Mouse (Mus musculus) heart, embryonic 14.5 days (tissue): ENCODE measurements around the gene Fam169b. TPM values are rescaled to one million over a fixed set of nuclear protein-coding genes. Genes with fewer than 3 reads are reported as not detected.

ENCODE experiments used
- ATAC-seq: fragments of 200-750 bp; cut with Nextera tagmentation; 2 replicates; pipeline ENCODE4 v1.8.0; 2017; ENCODE audit warnings: low read depth, moderate TSS enrichment; ENCODE audit not compliant: insufficient number of reproducible peaks, insufficient read depth, low FRiP score
- H3K27ac ChIP-seq, 2 experiments: fragments of 200-500 bp in 1 of 2; fragments of 300-500 bp in 1 of 2; sonication (generic) in 1 of 2; replicated peaks in 1 of 2; 2 replicates each; pipeline ENCODE4 v1.5.1; 2012 to 2014; ENCODE audit warnings: low read depth in 2 of 2, low read length in 2 of 2, control low read depth in 1 of 2, mild to moderate bottlenecking in 1 of 2, mixed read lengths in 1 of 2; ENCODE audit not compliant: control insufficient read depth in 1 of 2, insufficient read depth in 1 of 2
- H3K27me3 ChIP-seq: fragments of 300-500 bp; sonication (generic); 2 replicates; pipeline ENCODE4 v1.6.1; 2014; ENCODE audit warnings: mild to moderate bottlenecking, low read length, control low read depth; ENCODE audit not compliant: control insufficient read depth, insufficient read depth
- H3K36me3 ChIP-seq: fragments of 300-500 bp; sonication (generic); 2 replicates; pipeline ENCODE4 v1.6.1; 2014; ENCODE audit warnings: mild to moderate bottlenecking, control low read depth, low read length, mixed read lengths; ENCODE audit not compliant: control insufficient read depth, insufficient read depth
- H3K4me1 ChIP-seq, 2 experiments: fragments of 200-500 bp in 1 of 2; fragments of 300-500 bp in 1 of 2; sonication (generic) in 1 of 2; 2 replicates each; pipeline ENCODE4 v1.6.1; 2012 to 2014; ENCODE audit warnings: low read length in 2 of 2, control low read depth in 1 of 2, mixed read lengths in 1 of 2; ENCODE audit not compliant: control insufficient read depth in 2 of 2, insufficient read depth in 2 of 2
- H3K4me2 ChIP-seq: fragments of 300-500 bp; sonication (generic); 2 replicates; pipeline ENCODE4 v1.6.1; 2014; ENCODE audit warnings: mild to moderate bottlenecking, low read length
- H3K4me3 ChIP-seq, 2 experiments: fragments of 200-500 bp in 1 of 2; fragments of 300-500 bp in 1 of 2; sonication (generic) in 1 of 2; 2 replicates each; pipeline ENCODE4 v1.5.1; 2012 to 2014; ENCODE audit warnings: low read length in 2 of 2, mild to moderate bottlenecking in 2 of 2, control low read depth in 1 of 2, low read depth in 1 of 2, moderate library complexity in 1 of 2; ENCODE audit not compliant: control insufficient read depth in 1 of 2, insufficient read depth in 1 of 2
- H3K9ac ChIP-seq: fragments of 300-500 bp; sonication (generic); 2 replicates; pipeline ENCODE4 v1.6.1; 2014; ENCODE audit warnings: mild to moderate bottlenecking, low read length
- H3K9me3 ChIP-seq: fragments of 300-500 bp; sonication (generic); 2 replicates; pipeline ENCODE4 v1.6.1; 2016; ENCODE audit warnings: low read length, control low read depth; ENCODE audit not compliant: control insufficient read depth
- WGBS: fragments of 180-500 bp; shearing (Covaris S2); extraction: QIAGEN DNeasy Blood & Tissue Kit; methylation state at CpG from one replicate; pipeline ENCODE4 v1.1.7; 2014; 5-methylcytosine and 5-hydroxymethylcytosine counted together
- polyA plus RNA-seq: library from polyadenylated mRNA; unstranded; fragments of >200 nt; fragmentation: Nextera tagmentation; extraction: Ambion mirVana; gene quantifications from 2 replicates; pipeline ENCODE4 v1.2.1, GENCODE M21; 2014

Gene Fam169b
- polyA plus RNA-seq, 1 experiment from 2014 or later = 0.05 TPM

- 24% methylated on average over 7 of the region's 7 CpGs for WGBS
- ATAC-seq = no peak
- H3K36me3 ChIP-seq = no peaks in the 10 kb centered on the region
- no peak overlapping the region for H3K4me2 ChIP-seq
- H3K9me3 ChIP-seq = 0 out of 2 replicates have a peak, but pooled peaks cover 1% of the 10 kb centered on the region
- H3K27ac ChIP-seq = no peak overlapping the region
- peaks cover 11% of the 10 kb centered on the region; the same call in 1 of the 2 replicates for H3K27me3 ChIP-seq
- no peak overlapping the region for H3K9ac ChIP-seq
- H3K4me1 ChIP-seq = peaks cover 0 to 2% of the 10 kb centered on the region in 2 experiments; a peak in 1 of 4 replicates
- H3K4me3 ChIP-seq = no peak overlapping the region
These were observed 83.8 kb downstream of the Fam169b start for GRCm38 (mm10) chr7:68357407-68357806.

- no peak overlapping the region for H3K4me3 ChIP-seq
These were observed 89.0 kb downstream of the Fam169b start for GRCm38 (mm10) chr7:68362609-68363008.

GRCm38 (mm10) chr7:68365711-68366110, 92.1 kb downstream of the Fam169b start:
- ATAC-seq = no peak
- peaks cover 0 to 7% of the 10 kb centered on the region in 2 experiments; a peak in 1 of 4 replicates for H3K4me1 ChIP-seq
- no peaks in the 10 kb centered on the region for H3K36me3 ChIP-seq
- H3K9ac ChIP-seq = no peak overlapping the region
- no peak overlapping the region for H3K4me3 ChIP-seq
- no peak overlapping the region for H3K4me2 ChIP-seq
- H3K27me3 ChIP-seq = peaks cover 6% of the 10 kb centered on the region
- no peak overlapping the region for H3K27ac ChIP-seq
- H3K9me3 ChIP-seq = 0 out of 2 replicates have a peak, but pooled peaks cover 3% of the 10 kb centered on the region
- WGBS = 57% methylated on average over 9 of the region's 9 CpGs

More at GRCm38 (mm10) chr7:68362609-68363008, 89.0 kb downstream of the Fam169b start:
- no peak overlapping the region for H3K4me2 ChIP-seq
- H3K9ac ChIP-seq = no peak overlapping the region
- no peaks in the 10 kb centered on the region for H3K4me1 ChIP-seq
- no peaks in the 10 kb centered on the region for H3K36me3 ChIP-seq
- ATAC-seq = no peak
- no peak overlapping the region for H3K27ac ChIP-seq
- 0 out of 2 replicates have a peak, but pooled peaks cover 3% of the 10 kb centered on the region for H3K9me3 ChIP-seq
- 72% methylated on average over 7 of the region's 7 CpGs for WGBS
- peaks cover 11% of the 10 kb centered on the region; the same call in 1 of the 2 replicates for H3K27me3 ChIP-seq

GRCm38 (mm10) chr7:68368948-68369347, 95.3 kb downstream of the Fam169b start:
- 78% methylated on average over 12 of the region's 12 CpGs for WGBS
- H3K9me3 ChIP-seq = no peaks in the 10 kb centered on the region
- H3K36me3 ChIP-seq = no peaks in the 10 kb centered on the region
- H3K9ac ChIP-seq = no peak overlapping the region
- peaks cover 0 to 7% of the 10 kb centered on the region in 2 experiments; a peak in 1 of 4 replicates for H3K4me1 ChIP-seq
- H3K27me3 ChIP-seq = peaks cover 35% of the 10 kb centered on the region
- ATAC-seq = no peak
- H3K4me3 ChIP-seq = no peak overlapping the region
- no peak overlapping the region for H3K27ac ChIP-seq
- no peak overlapping the region for H3K4me2 ChIP-seq

- H3K9me3 ChIP-seq = no peaks in the 10 kb centered on the region
- H3K4me1 ChIP-seq = peaks cover 0 to 10% of the 10 kb centered on the region in 2 experiments; a peak in 1 of 4 replicates
- 2% methylated on average over 12 of the region's 13 CpGs for whole genome bisulfite sequencing
- H3K4me3 ChIP-seq = peak overlapping the region; percentile 23 to 28
- H3K27me3 ChIP-seq = peaks cover 35% of the 10 kb centered on the region
- no peaks in the 10 kb centered on the region for H3K36me3 ChIP-seq
- ATAC-seq = no peak
- H3K9ac ChIP-seq = no peak overlapping the region
- no peak overlapping the region for H3K27ac ChIP-seq
- H3K4me2 ChIP-seq = peak overlapping the region; percentile 56
These were observed 96.1 kb downstream of the Fam169b start for GRCm38 (mm10) chr7:68369694-68370093.

DNA sequence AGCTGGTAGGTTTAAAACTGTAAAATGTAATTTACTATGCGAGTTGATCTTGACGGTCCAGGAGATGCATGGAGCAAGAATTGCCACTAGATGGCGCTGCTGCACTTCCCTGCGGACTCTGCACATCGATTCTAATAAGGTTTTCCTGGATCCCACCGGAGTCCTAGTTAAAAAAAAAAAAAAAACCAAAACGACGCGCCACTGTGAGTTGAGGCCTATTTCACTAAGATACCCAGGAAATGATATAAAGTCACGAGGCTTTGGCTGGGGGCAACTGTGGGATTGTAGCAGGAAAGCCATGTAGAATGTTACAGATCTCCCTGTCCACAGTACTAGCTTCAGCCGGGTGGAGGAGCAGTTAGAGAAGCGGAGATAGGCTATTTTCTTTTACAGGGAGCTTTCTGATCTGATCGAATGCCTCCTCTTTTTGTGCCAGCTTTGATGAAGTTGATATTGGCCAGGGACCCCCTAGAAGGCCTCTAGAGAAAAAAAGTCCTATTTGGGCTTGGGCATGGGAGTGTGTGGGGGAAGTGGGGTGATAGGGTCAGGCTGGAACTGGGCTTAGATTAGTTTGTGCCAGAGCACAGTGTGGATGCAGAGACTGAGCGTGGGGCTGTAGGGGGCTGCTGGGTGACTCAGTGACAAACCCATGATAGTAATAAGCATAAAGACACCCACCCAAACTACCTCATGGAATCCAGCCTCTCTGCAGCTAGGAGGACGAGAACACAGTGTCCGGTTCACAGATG, 100.6 kb downstream of the Fam169b start:
- Histone ChIP-seq H3K36me3 (no peaks in the 10 kb centered on the region), H3K27ac (no peak overlapping the region), H3K4me2 (peak overlapping the region; percentile 63), H3K4me3 (peak overlapping the region in 1 of 2 experiments; percentile 27; a peak in 2 of 4 replicates), H3K4me1 (peaks cover 7 to 10% of the 10 kb centered on the region in 2 experiments; a peak in 2 of 4 replicates), H3K9me3 (no peaks in the 10 kb centered on the region), H3K9ac (peak overlapping the region; percentile 30; the same call in 1 of the 2 replicates), H3K27me3 (peaks cover 53% of the 10 kb centered on the region)
- ATAC-seq = no peak
- 10% methylated on average over 16 of the region's 16 CpGs for WGBS

- H3K27me3 ChIP-seq = peaks cover 6% of the 10 kb centered on the region; the same call in 1 of the 2 replicates
- no peaks in the 10 kb centered on the region for H3K36me3 ChIP-seq
- H3K9me3 ChIP-seq = no peaks in the 10 kb centered on the region
- H3K4me3 ChIP-seq = no peak overlapping the region
- peaks cover 5 to 8% of the 10 kb centered on the region in 2 experiments; a peak in 3 of 4 replicates for H3K4me1 ChIP-seq
- ATAC-seq = no peak
- H3K9ac ChIP-seq = no peak overlapping the region; the same call in 1 of the 2 replicates
- WGBS = 13% methylated on average over 9 of the region's 9 CpGs
- H3K27ac ChIP-seq = no peak overlapping the region
- peak overlapping the region; percentile 37 for H3K4me2 ChIP-seq
These were observed 108.5 kb downstream of the Fam169b start for GRCm38 (mm10) chr7:68382187-68382586.
